Mouse (Mus musculus) liver, embryonic 18 days (tissue): ENCODE data around the gene Tmem17. TPM values are rescaled to one million over a fixed set of nuclear protein-coding genes. Genes with fewer than 3 reads are reported as not detected.

Experiments
- polyA plus RNA-seq: library from polyadenylated mRNA; depleted of rRNA; stranded (reverse); fragments of >200 nt; gene quantifications from 2 replicates; pipeline ENCODE4 v1.2.3, GENCODE M21; 2012; rRNA removed

Tmem17 gene
- polyA plus RNA-seq = 1.3 and 1.4 TPM in 2 replicates

GRCm38 (mm10) chr11:22512038-22513001, at the start of gene Tmem17:
TSS of gene Tmem17 (plus strand) at chr11:22512088.

Other genes with a start within 250 kb of the Tmem17 start
- gene Ehbp1, start 169.8 kb upstream of the Tmem17 start, polyA plus RNA-seq = 4.0 and 5.1 TPM in 2 replicates